Mouse (Mus musculus) liver, embryonic 18 days (tissue): Measurements from ENCODE around the gene Ccdc82. TPM values are rescaled to one million over a fixed set of nuclear protein-coding genes. Genes with fewer than 3 reads are reported as not detected.

Experiments used
- polyA plus RNA-seq: library from polyadenylated mRNA; depleted of rRNA; stranded (reverse); fragments of >200 nt; gene quantifications from 2 replicates; pipeline ENCODE4 v1.2.3, GENCODE M21; 2012; rRNA removed

The Ccdc82 gene
- polyA plus RNA-seq = 8.4 and 8.6 TPM in 2 replicates

DNA sequence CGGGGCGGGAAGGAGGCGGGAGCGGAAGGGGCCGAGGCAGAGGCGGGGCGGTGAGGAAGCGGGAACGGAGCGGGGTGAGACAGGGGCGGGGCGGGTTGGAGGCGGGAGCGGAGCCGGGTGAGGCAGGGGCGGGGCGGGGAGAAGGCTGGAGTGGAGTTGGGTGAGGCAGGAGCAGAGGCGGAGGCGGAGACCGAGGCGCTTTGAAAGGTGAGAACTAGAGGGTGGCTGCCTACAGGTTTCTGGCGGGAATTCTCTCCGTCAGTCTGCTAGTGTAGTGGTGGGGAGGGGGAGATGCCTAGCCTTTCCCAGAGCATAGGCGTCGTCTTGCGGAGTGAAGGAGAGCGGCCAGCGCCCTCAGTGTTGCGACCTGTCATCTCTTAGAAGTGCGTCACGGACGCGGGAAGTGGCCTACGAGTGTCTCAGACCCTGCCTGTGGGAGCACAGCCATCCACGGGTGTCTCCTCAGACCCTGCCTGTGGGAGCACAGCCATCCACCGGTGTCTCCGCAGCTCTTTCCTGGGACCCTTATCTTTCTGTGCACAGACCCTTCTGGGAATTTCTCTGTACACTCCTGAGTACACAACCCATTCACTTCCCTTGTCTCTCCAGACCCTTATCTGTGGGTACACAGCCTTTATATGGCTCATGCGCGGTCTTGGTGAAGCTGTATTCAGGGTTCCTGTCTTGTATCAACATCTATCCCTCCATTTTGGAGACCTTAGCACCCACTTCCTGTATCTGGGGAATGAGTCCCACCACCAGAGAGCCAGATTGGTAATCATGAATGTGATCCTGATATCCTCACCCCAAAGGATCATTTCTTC lies at the start of gene Ccdc82:
Gene Ccdc82, plus strand, starts transcription at position 141 of the 824 bp plus-strand sequence.

DNA sequence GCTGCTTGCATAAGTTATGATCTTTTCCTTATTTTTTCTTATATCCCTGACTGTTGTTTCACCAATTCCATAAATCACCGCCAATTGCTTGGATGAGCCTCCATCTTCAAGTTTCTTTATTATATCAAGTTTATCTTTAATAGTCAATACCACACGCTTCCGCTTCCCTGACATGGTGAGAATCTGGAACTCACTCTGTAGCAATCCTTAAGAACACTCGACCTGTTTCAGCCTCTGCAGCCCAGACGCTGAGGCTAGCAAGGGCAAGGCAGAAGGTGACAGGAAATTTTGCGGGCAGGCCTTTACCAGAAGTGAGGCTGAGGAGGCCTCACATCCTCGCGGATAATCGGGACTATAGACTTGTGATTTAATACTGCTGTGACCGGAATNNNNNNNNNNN lies 1.3 kb upstream of the Ccdc82 start, which contains the start of gene Jrkl:
Gene Jrkl, minus strand, starts transcription at position 349 of the 400 bp plus-strand sequence.

DNA sequence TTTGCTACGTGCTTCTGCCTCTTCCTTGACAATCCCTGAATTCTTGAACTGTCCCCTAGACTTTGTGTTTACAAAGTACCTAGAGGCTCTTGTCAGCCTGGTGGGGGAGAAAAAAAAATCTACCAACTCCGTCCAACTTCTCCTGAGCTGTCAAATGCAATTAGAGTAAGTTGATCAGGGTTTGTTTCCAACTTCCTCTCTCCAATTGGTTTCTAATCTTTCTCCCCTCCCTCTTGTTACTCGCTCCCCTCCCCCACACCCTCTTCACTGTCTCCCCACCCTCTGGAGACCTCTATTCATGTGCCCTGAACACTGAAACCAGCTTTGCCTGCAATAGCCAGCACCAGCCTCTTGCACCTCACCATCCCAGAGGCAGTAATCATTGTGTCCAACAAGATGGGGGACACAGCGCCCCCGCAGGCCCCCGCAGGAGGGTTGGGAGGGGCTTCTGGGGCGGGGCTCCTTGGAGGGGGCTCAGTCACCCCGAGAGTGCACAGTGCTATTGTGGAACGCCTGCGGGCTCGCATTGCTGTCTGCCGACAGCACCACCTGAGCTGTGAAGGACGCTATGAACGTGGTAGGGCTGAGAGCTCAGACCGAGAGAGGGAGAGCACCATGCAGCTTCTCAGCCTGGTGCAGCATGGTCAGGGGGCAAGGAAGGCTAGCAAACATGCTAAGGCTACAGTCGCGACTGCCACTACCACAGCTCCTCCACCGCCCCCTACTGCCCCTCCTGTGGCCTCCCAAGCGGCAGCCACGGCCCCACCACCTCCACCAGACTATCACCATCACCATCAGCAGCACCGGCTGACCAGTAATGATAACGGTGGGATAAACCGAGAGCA lies 51.1 kb downstream of the Ccdc82 start, which contains the start of gene Maml2:
Gene Maml2, plus strand, starts transcription at position 290 of the 845 bp plus-strand sequence.

Other genes starting within 250 kb of the Ccdc82 start
- gene Jrkl, start 1.1 kb upstream of the Ccdc82 start, polyA plus RNA-seq = 2.3 TPM in 2 replicates
- gene Maml2, start 51.0 kb downstream of the Ccdc82 start, polyA plus RNA-seq = 1.2 TPM in 2 replicates
- gene Gm17571, start 199.8 kb downstream of the Ccdc82 start, polyA plus RNA-seq = not detected in 2 replicates